ENCODE assay signal across 24 mouse cellular contexts in genomic region chr2:157178167-157178566, GRCm38 (mm10). TPM values are rescaled to one million over a fixed set of nuclear protein-coding genes. Genes with fewer than 3 reads are reported as not detected.
DNase-seq lines count a peak whose midpoint lies in the region; ATAC-seq and TF ChIP-seq lines count a peak whose summit lies in the region.
"Had no signal": no experiment of that assay in that cellular context is flagged by ENCODE, and none has a peak within 500 bp of the region (broad histone marks: within the 10 kb centered on the region; RNA-seq: fewer than 3 reads in every experiment).

No protein-coding gene starts in this region.

- no peak overlapping the region for H3K4me3 ChIP-seq in intestine, postnatal 0 days (ENCODE audit: low read depth, low read length)
- H3K4me3 ChIP-seq in intestine, embryonic 15.5 days (replicated peaks) = no peak overlapping the region
- no peak overlapping the region for H3K4me3 ChIP-seq in CH12.LX (replicated peaks in 1 of 3; ENCODE audit: low read depth in 2 of 3, low read length in 2 of 3, poor library complexity in 1 of 3)
- H3K4me3 ChIP-seq in small intestine, adult 2 months (ENCODE audit: low read depth, low read length) = peak overlapping the region; percentile 43; the same call in 1 of the 2 replicates
- H3K4me3 ChIP-seq: embryonic facial prominence, embryonic 13.5 days; embryonic facial prominence, embryonic 15.5 days; erythroblast, embryonic 14.5 days; forebrain, embryonic 10.5 days; forebrain, embryonic 12.5 days had no signal

- no peak for TF ChIP-seq EP300 in CH12.LX (IDR thresholded peaks at IDR 0.05; ENCODE audit: low read length)

- H3K4me2 ChIP-seq in intestine, postnatal 0 days (replicated peaks; ENCODE audit: low read depth) = 0 out of 2 replicates have a peak overlapping the region, but pooled peaks have one; percentile 24
- no peak overlapping the region for H3K4me2 ChIP-seq in intestine, embryonic 15.5 days (replicated peaks)
- H3K4me2 ChIP-seq in CH12.LX (ENCODE audit: insufficient read depth, low read depth, poor library complexity, severe bottlenecking) = no peak overlapping the region
- H3K4me2 ChIP-seq: embryonic facial prominence, embryonic 13.5 days; embryonic facial prominence, embryonic 15.5 days; forebrain, embryonic 12.5 days had no signal

- no peaks in the 10 kb centered on the region for H3K4me1 ChIP-seq in intestine, postnatal 0 days (replicated peaks; ENCODE audit: control insufficient read depth, insufficient read depth, low read length)
- H3K4me1 ChIP-seq in intestine, embryonic 15.5 days (replicated peaks) = no peaks in the 10 kb centered on the region
- H3K4me1 ChIP-seq in CH12.LX (ENCODE audit: control insufficient read depth in 1 of 2, insufficient read depth in 2 of 2) = no peaks in the 10 kb centered on the region
- H3K4me1 ChIP-seq in small intestine, adult 2 months (ENCODE audit: control insufficient read depth, insufficient read depth, insufficient read length, low read length) = peaks cover 7% of the 10 kb centered on the region; the same call in 1 of the 2 replicates
- H3K4me1 ChIP-seq: embryonic facial prominence, embryonic 13.5 days; embryonic facial prominence, embryonic 15.5 days; forebrain, embryonic 10.5 days; forebrain, embryonic 12.5 days had no signal

- TF ChIP-seq RAD21 in CH12.LX (IDR thresholded peaks at IDR 0.05; ENCODE audit: low read depth, low read length) = no peak

- in situ Hi-C loops in CH12.LX (cut with MboI; ENCODE audit: low pct_ligation_motif_present, low pct_unique_long_range_greater_than_20kb, low sequenced_read_pairs) = no loop called here

- ATAC-seq in intestine, postnatal 0 days = 0 out of 2 replicates have a peak, but pooled peaks have one; percentile 51
- ATAC-seq in intestine, embryonic 15.5 days = no peak
- ATAC-seq: activated CD4-positive, CD25-positive, alpha-beta regulatory T cell, adult 4 months; CD4-positive, CD25-positive, alpha-beta regulatory T cell, adult 4 months; forebrain, embryonic 14.5 days; forebrain, embryonic 16.5 days; Patski had no signal

- no peak for TF ChIP-seq POLR2A in CH12.LX (IDR thresholded peaks at IDR 0.05; ENCODE audit: low read depth, low read length)
- TF ChIP-seq POLR2A in small intestine, adult 2 months (IDR thresholded peaks at IDR 0.05; ENCODE audit: low read depth, low read length) = no peak

- H3K27me3 ChIP-seq in intestine, postnatal 0 days (replicated peaks; ENCODE audit: control insufficient read depth, insufficient read depth, low read length) = no peaks in the 10 kb centered on the region
- no peaks in the 10 kb centered on the region for H3K27me3 ChIP-seq in intestine, embryonic 15.5 days (replicated peaks)
- no peaks in the 10 kb centered on the region for H3K27me3 ChIP-seq in CH12.LX (replicated peaks)
- no peaks in the 10 kb centered on the region for H3K27me3 ChIP-seq in small intestine, adult 2 months (ENCODE audit: control insufficient read depth, insufficient read depth, low read length)
- H3K27me3 ChIP-seq: embryonic facial prominence, embryonic 13.5 days; embryonic facial prominence, embryonic 15.5 days; forebrain, embryonic 12.5 days; Patski had no signal

- no peak for DNase-seq in CH12.LX (ENCODE audit: extremely low read depth)
- DNase-seq in embryo, embryonic 11 days = no peak
- DNase-seq: adrenal gland, adult 8-10 months; adrenal gland, postnatal 14 days; adrenal gland, postnatal 36 days; B cell, adult 2 months; cerebellum, adult 11-12 months; cerebellum, adult 2 months; cerebellum, adult 9-10 months; cerebellum, postnatal 10 days; cerebellum, postnatal 25 days had no signal

- H3K9ac ChIP-seq in intestine, postnatal 0 days (ENCODE audit: low read depth, low read length) = no peak overlapping the region; the same call in 1 of the 2 replicates
- no peak overlapping the region for H3K9ac ChIP-seq in intestine, embryonic 15.5 days
- no peak overlapping the region for H3K9ac ChIP-seq in CH12.LX (ENCODE audit: insufficient read depth, low read depth)
- H3K9ac ChIP-seq: embryonic facial prominence, embryonic 13.5 days; embryonic facial prominence, embryonic 15.5 days; forebrain, embryonic 12.5 days had no signal

- WGBS in intestine, postnatal 0 days = 56% methylated on average over 6 of the region's 6 CpGs
- 74% methylated on average over 6 of the region's 6 CpGs for WGBS in intestine, embryonic 15.5 days
- WGBS in small intestine, adult 2 months = 24% methylated on average over 6 of the region's 6 CpGs

- no peak overlapping the region for H3K27ac ChIP-seq in intestine, postnatal 0 days (ENCODE audit: low read depth, low read length)
- H3K27ac ChIP-seq in intestine, embryonic 15.5 days = no peak overlapping the region
- H3K27ac ChIP-seq in CH12.LX (ENCODE audit: insufficient read depth, low read depth) = no peak overlapping the region
- peak overlapping the region; percentile 98 for H3K27ac ChIP-seq in small intestine, adult 2 months (ENCODE audit: insufficient read depth, low read depth, low read length)
- H3K27ac ChIP-seq: embryonic facial prominence, embryonic 13.5 days; embryonic facial prominence, embryonic 15.5 days; forebrain, embryonic 10.5 days; forebrain, embryonic 12.5 days had no signal

- no peak for TF ChIP-seq CTCF in intestine, postnatal 0 days (IDR thresholded peaks at IDR 0.05; ENCODE audit: low read depth)
- TF ChIP-seq CTCF in CH12.LX (conservative IDR thresholded peaks at IDR 0.05 in 1 of 2, IDR thresholded peaks at IDR 0.05 in 1 of 2; ENCODE audit: low read depth in 2 of 2, low read length in 2 of 2) = no peak
- no peak for TF ChIP-seq CTCF in small intestine, adult 2 months (IDR thresholded peaks at IDR 0.05; ENCODE audit: extremely low read depth, insufficient read length, insufficient replicate concordance, low read depth, low read length)

- H3K36me3 ChIP-seq in intestine, postnatal 0 days (ENCODE audit: control insufficient read depth, insufficient read depth) = peaks cover 29% of the 10 kb centered on the region
- peaks cover 13% of the 10 kb centered on the region for H3K36me3 ChIP-seq in intestine, embryonic 15.5 days
- peaks cover 36 to 62% of the 10 kb centered on the region in 2 experiments for H3K36me3 ChIP-seq in CH12.LX (replicated peaks in 1 of 2; ENCODE audit: control insufficient read depth in 1 of 2, insufficient read depth in 1 of 2, low read length in 1 of 2)
- H3K36me3 ChIP-seq in small intestine, adult 2 months (ENCODE audit: control insufficient read depth, insufficient read depth, low read length) = peaks cover 40% of the 10 kb centered on the region

- dilution Hi-C loops in CH12.LX (cut with MboI; ENCODE audit: extremely low pct_ligation_motif_present, extremely low pct_unique_long_range_greater_than_20kb, low sequenced_read_pairs) = no loop called here

- H3K79me2 ChIP-seq in CH12.LX (replicated peaks; ENCODE audit: control insufficient read depth, extremely low read depth, insufficient read depth, poor library complexity, severe bottlenecking) = no peaks in the 10 kb centered on the region

- H3K9me3 ChIP-seq in intestine, postnatal 0 days (ENCODE audit: control insufficient read depth) = no peaks in the 10 kb centered on the region
- H3K9me3 ChIP-seq in intestine, embryonic 15.5 days = no peaks in the 10 kb centered on the region
- no peaks in the 10 kb centered on the region for H3K9me3 ChIP-seq in CH12.LX (replicated peaks; ENCODE audit: low read length)
- H3K9me3 ChIP-seq: embryonic facial prominence, embryonic 13.5 days; embryonic facial prominence, embryonic 15.5 days; forebrain, embryonic 10.5 days; forebrain, embryonic 12.5 days had no signal

TF ChIP-seq in CH12.LX, 34 proteins besides CTCF, POLR2A, EP300 and RAD21:
- TF ChIP-seq ZNF384 (IDR thresholded peaks at IDR 0.05; ENCODE audit: low read depth, low read length) = peak; percentile 61
- no peak for TF ChIP-seq SIN3A (IDR thresholded peaks at IDR 0.05; ENCODE audit: low read length)

RNA-seq across cellular contexts. Expression of gene Rbl1, which starts 26.2 kb away (rescaled TPM):
- polyA plus RNA-seq in intestine, postnatal 0 days (2015; fragmentation: Nextera tagmentation; extraction: Ambion mirVana) = 9.3 and 9.7 TPM in 2 replicates
- polyA plus RNA-seq in intestine, embryonic 15.5 days (2015; fragmentation: Nextera tagmentation; extraction: Ambion mirVana) = 19.5 and 23.3 TPM in 2 replicates
- total RNA-seq in CH12.LX (2012; rRNA removed) (14.9 and 16.0 TPM in 2 replicates), CH12.LX (2014; rRNA removed) (27.4 and 29.5 TPM in 2 replicates)
- polyA plus RNA-seq in CH12.LX (2012; ENCODE audit: insufficient read length, low read depth) = 21.9 and 23.2 TPM in 2 replicates
- polyA plus RNA-seq in small intestine, adult 2 months (2012; rRNA removed) = 1.7 and 5.2 TPM in 2 replicates

RNA-seq across cellular contexts. Expression of gene Samhd1, which starts 43.1 kb away (rescaled TPM):
- 29.4 and 33.7 TPM in 2 replicates for polyA plus RNA-seq in intestine, postnatal 0 days (2015; fragmentation: Nextera tagmentation; extraction: Ambion mirVana)
- polyA plus RNA-seq in intestine, embryonic 15.5 days (2015; fragmentation: Nextera tagmentation; extraction: Ambion mirVana) = 23.5 and 23.7 TPM in 2 replicates
- total RNA-seq in CH12.LX (2012; rRNA removed) (32.8 and 33.2 TPM in 2 replicates), CH12.LX (2014; rRNA removed) (67.9 and 79.7 TPM in 2 replicates)
- polyA plus RNA-seq in CH12.LX (2012; ENCODE audit: insufficient read length, low read depth) = 79.5 and 81.1 TPM in 2 replicates
- polyA plus RNA-seq in small intestine, adult 2 months (2012; rRNA removed) = 18.9 and 47.7 TPM in 2 replicates
